Mouse (Mus musculus) C2C12 (cell line): ENCODE measurements around the gene Scube2.

Experiments used
- CEBPB ChIP-seq: IDR thresholded peaks from one replicate; pipeline ENCODE4 v1.6.1; 2011; ENCODE audit warnings: low read depth, mild to moderate bottlenecking, control low read depth, moderate library complexity
- CTCF ChIP-seq: IDR thresholded peaks from one replicate; pipeline ENCODE4 v1.5.1; 2011; ENCODE audit not compliant: control insufficient read depth, insufficient read depth, insufficient read length
- MAX ChIP-seq: IDR thresholded peaks from one replicate; pipeline ENCODE4 v1.6.1; 2011; ENCODE audit warnings: mild to moderate bottlenecking, control low read depth
- MYOD1 ChIP-seq: IDR thresholded peaks from one replicate; pipeline ENCODE4 v1.6.1; 2011; ENCODE audit warnings: low read depth; ENCODE audit not compliant: control insufficient read depth, insufficient read length
- MYOG ChIP-seq: IDR thresholded peaks from one replicate; pipeline ENCODE4 v1.6.1; 2011; ENCODE audit not compliant: control insufficient read depth, insufficient read length; ENCODE audit errors: extremely low read depth
- USF1 ChIP-seq: IDR thresholded peaks from one replicate; pipeline ENCODE4 v1.6.1; 2011; ENCODE audit warnings: low read depth, mild to moderate bottlenecking, control low read depth, moderate library complexity

DNA sequence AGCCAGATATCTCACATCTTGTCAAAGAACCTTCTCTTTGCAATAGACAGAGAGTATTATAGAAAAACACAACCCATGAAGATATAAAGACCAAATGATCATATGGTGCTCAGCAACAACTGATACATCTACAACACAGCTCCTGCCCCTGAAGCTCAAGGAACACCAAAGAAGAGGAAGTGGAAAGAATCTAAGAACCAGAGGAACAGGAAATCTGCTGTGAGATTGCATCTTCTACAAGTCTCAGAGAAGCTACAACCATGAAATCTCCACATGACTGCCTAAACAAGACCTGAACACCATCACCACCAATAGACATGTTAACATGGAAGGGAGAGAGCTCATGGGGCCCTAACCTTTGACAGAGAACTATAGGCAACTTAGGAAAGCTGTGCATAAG lies 93.2 kb downstream of the Scube2 start:
- TF ChIP-seq CTCF (no peak), USF1 (no peak), MYOG (no peak), MAX (no peak), CEBPB (no peak), MYOD1 (no peak)
